Mouse (Mus musculus) intestine, embryonic 14.5 days (tissue): ENCODE data around the gene Trappc2. TPM values are rescaled to one million over a fixed set of nuclear protein-coding genes. Genes with fewer than 3 reads are reported as not detected.

ENCODE experiments used
- ATAC-seq: fragments of 200-750 bp; cut with Nextera tagmentation; replicated peaks from 2 replicates; pipeline ENCODE4 v1.8.0; 2017; ENCODE audit warnings: low read depth, moderate number of reproducible peaks, moderate TSS enrichment, moderate library complexity; ENCODE audit not compliant: low FRiP score, low TSS enrichment
- DNase-seq: peaks from one replicate; pipeline ENCODE4 v3.0.0-alpha.2; 2018; ENCODE audit warnings: low spot score
- H3K27ac ChIP-seq: fragments of 300-500 bp; sonication (generic); 2 replicates; pipeline ENCODE4 v1.5.1; 2014; ENCODE audit warnings: low read depth, mild to moderate bottlenecking, control low read depth
- H3K27me3 ChIP-seq: fragments of 300-500 bp; sonication (generic); replicated peaks from 2 replicates; pipeline ENCODE4 v1.6.1; 2014; ENCODE audit warnings: low read length, control low read depth; ENCODE audit not compliant: control insufficient read depth, insufficient read depth
- H3K36me3 ChIP-seq: fragments of 300-500 bp; sonication (generic); 2 replicates; pipeline ENCODE4 v1.6.1; 2014; ENCODE audit warnings: low read length, control low read depth; ENCODE audit not compliant: control insufficient read depth, insufficient read depth
- H3K4me1 ChIP-seq: fragments of 300-500 bp; sonication (generic); replicated peaks from 2 replicates; pipeline ENCODE4 v1.6.1; 2014; ENCODE audit warnings: low read length, control low read depth, mixed read lengths; ENCODE audit not compliant: control insufficient read depth, insufficient read depth
- H3K4me2 ChIP-seq: fragments of 300-500 bp; sonication (generic); 2 replicates; pipeline ENCODE4 v1.6.1; 2014; ENCODE audit warnings: low read length
- H3K4me3 ChIP-seq: fragments of 300-500 bp; sonication (generic); 2 replicates; pipeline ENCODE4 v1.5.1; 2014; ENCODE audit warnings: low read depth, low read length, control low read depth, mixed read lengths
- H3K9ac ChIP-seq: fragments of 300-500 bp; sonication (generic); 2 replicates; pipeline ENCODE4 v1.6.1; 2014; ENCODE audit warnings: mild to moderate bottlenecking, low read length
- H3K9me3 ChIP-seq: fragments of 300-500 bp; sonication (generic); 2 replicates; pipeline ENCODE4 v1.6.1; 2016; ENCODE audit warnings: low read length, control low read depth; ENCODE audit not compliant: control insufficient read depth
- WGBS: fragments of 180-500 bp; shearing (Covaris S2); extraction: QIAGEN DNeasy Blood & Tissue Kit; methylation state at CpG from one replicate; pipeline ENCODE4 v1.1.7; 2014; 5-methylcytosine and 5-hydroxymethylcytosine counted together
- polyA plus RNA-seq: library from polyadenylated mRNA; unstranded; fragments of >200 nt; fragmentation: Nextera tagmentation; extraction: Ambion mirVana; gene quantifications from 2 replicates; pipeline ENCODE4 v1.2.1, GENCODE M21; 2014

The Trappc2 gene
- polyA plus RNA-seq, 1 experiment from 2014 or later: 23.2 TPM

GRCm38 (mm10) chrX:166454331-166454730 lies 14.0 kb downstream of the Trappc2 start:
- Histone ChIP-seq H3K27ac (no peak overlapping the region), H3K4me1 (no peaks in the 10 kb centered on the region), H3K9ac (no peak overlapping the region), H3K4me2 (no peak overlapping the region), H3K4me3 (no peak overlapping the region), H3K9me3 (no peaks in the 10 kb centered on the region), H3K36me3 (peaks cover 3% of the 10 kb centered on the region; the same call in 1 of the 2 replicates), H3K27me3 (no peaks in the 10 kb centered on the region)
- ATAC-seq (no peak), DNase-seq (no peak)
- 78% methylated on average over 3 of the region's 3 CpGs for WGBS

DNA sequence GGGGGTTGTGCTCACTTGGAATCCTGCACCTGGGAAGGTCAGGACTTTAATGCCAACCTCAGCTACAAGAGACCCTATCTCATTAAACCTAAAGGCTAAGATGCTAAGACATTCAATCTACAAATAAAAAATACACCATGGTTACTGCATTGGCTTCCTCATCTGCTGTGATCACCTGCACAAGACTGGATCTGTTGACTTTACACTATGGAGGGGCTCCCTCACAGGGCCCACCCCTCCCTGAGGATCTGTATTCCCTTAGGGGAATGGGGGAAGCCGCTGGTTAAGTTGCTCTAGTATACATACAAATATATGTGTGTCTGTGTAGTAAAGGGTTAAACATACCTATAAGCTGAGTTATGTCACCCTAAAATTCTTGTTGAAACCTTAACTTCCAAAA lies 15.2 kb downstream of the Trappc2 start:
- H3K4me2 ChIP-seq: no peak overlapping the region
- 84% methylated on average over 1 of the region's 1 CpGs for WGBS
- no peaks in the 10 kb centered on the region for H3K4me1 ChIP-seq
- no peak overlapping the region for H3K27ac ChIP-seq
- H3K36me3 ChIP-seq: peaks cover 3% of the 10 kb centered on the region; the same call in 1 of the 2 replicates
- ATAC-seq: no peak
- H3K9ac ChIP-seq: no peak overlapping the region
- no peak for DNase-seq
- H3K4me3 ChIP-seq: no peak overlapping the region
- H3K27me3 ChIP-seq: no peaks in the 10 kb centered on the region
- no peaks in the 10 kb centered on the region for H3K9me3 ChIP-seq

GRCm38 (mm10) chrX:166468321-166468720 lies 27.9 kb downstream of the Trappc2 start:
- no peaks in the 10 kb centered on the region for H3K36me3 ChIP-seq
- H3K4me2 ChIP-seq: no peak overlapping the region
- no peak overlapping the region for H3K27ac ChIP-seq
- no peaks in the 10 kb centered on the region for H3K4me1 ChIP-seq
- H3K27me3 ChIP-seq: no peaks in the 10 kb centered on the region
- ATAC-seq (no peak), DNase-seq (no peak)
- no peak overlapping the region for H3K9ac ChIP-seq
- 92% methylated on average over 7 of the region's 7 CpGs for WGBS
- H3K9me3 ChIP-seq: no peaks in the 10 kb centered on the region
- no peak overlapping the region for H3K4me3 ChIP-seq

DNA sequence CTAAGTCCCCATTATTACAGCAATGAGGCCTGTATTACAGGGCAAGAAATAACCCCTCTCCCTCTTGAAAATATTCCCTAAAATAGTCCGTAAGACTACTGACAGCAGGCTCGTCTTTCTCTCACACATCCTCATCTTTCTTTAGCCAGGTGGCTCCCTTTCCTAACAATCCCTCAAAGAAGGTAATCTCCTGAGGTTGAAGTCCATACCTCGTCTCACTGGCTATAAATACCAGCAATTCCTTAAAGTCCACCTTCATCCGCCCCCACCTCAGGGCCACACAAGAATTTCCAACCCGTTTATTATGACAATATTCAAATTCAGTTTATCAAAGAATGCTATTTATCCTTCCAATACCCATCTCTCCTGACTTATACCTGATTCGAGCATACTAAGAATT lies 32.2 kb downstream of the Trappc2 start:
- Histone ChIP-seq H3K27ac (no peak overlapping the region), H3K4me1 (0 out of 2 replicates have a peak, but pooled peaks cover 2% of the 10 kb centered on the region), H3K36me3 (0 out of 2 replicates have a peak, but pooled peaks cover 9% of the 10 kb centered on the region), H3K27me3 (0 out of 2 replicates have a peak, but pooled peaks cover 6% of the 10 kb centered on the region), H3K4me2 (no peak overlapping the region), H3K9me3 (no peaks in the 10 kb centered on the region), H3K4me3 (no peak overlapping the region), H3K9ac (no peak overlapping the region)
- DNase-seq (no peak), ATAC-seq (no peak)
- 77% methylated on average over 6 of the region's 6 CpGs for WGBS

GRCm38 (mm10) chrX:166477393-166477792 lies 37.0 kb downstream of the Trappc2 start:
- H3K9ac ChIP-seq: no peak overlapping the region
- ATAC-seq (no peak), DNase-seq (no peak)
- H3K36me3 ChIP-seq: 0 out of 2 replicates have a peak, but pooled peaks cover 9% of the 10 kb centered on the region
- WGBS: 65% methylated on average over 6 of the region's 6 CpGs
- 0 out of 2 replicates have a peak overlapping the region, but pooled peaks have one; percentile 8 for H3K4me3 ChIP-seq
- H3K27ac ChIP-seq: no peak overlapping the region
- H3K4me1 ChIP-seq: 0 out of 2 replicates have a peak, but pooled peaks cover 3% of the 10 kb centered on the region
- H3K27me3 ChIP-seq: 0 out of 2 replicates have a peak, but pooled peaks cover 6% of the 10 kb centered on the region
- H3K9me3 ChIP-seq: no peaks in the 10 kb centered on the region
- H3K4me2 ChIP-seq: peak overlapping the region; percentile 59

- Histone ChIP-seq H3K27me3 (0 out of 2 replicates have a peak, but pooled peaks cover 4% of the 10 kb centered on the region), H3K9ac (peak overlapping the region; percentile 67), H3K27ac (peak overlapping the region; percentile 78; the same call in 1 of the 2 replicates), H3K9me3 (no peaks in the 10 kb centered on the region), H3K4me1 (0 out of 2 replicates have a peak, but pooled peaks cover 3% of the 10 kb centered on the region), H3K4me2 (peak overlapping the region; percentile 59), H3K36me3 (0 out of 2 replicates have a peak, but pooled peaks cover 9% of the 10 kb centered on the region), H3K4me3 (peak overlapping the region; percentile 57)
- 16% methylated on average over 28 of the region's 28 CpGs for WGBS
- no peak for DNase-seq
- no peak; the same call in 1 of the 2 replicates for ATAC-seq
Observed at GRCm38 (mm10) chrX:166478631-166479364, 38.4 kb downstream of the Trappc2 start.

- 0 out of 2 replicates have a peak, but pooled peaks cover 3% of the 10 kb centered on the region for H3K4me1 ChIP-seq
- 0 out of 2 replicates have a peak, but pooled peaks cover 3% of the 10 kb centered on the region for H3K27me3 ChIP-seq
- ATAC-seq (peak; percentile 99), DNase-seq (peak; percentile 92)
- H3K4me3 ChIP-seq: peak within 1 kb of the TSS; percentile 57
- peak within 1 kb of the TSS; percentile 78 for H3K27ac ChIP-seq
- H3K36me3 ChIP-seq: 0 out of 2 replicates have a peak, but pooled peaks cover 9% of the 10 kb centered on the region
- WGBS: 17% methylated on average over 37 of the region's 41 CpGs
- peak within 1 kb of the TSS; percentile 59 for H3K4me2 ChIP-seq
- H3K9ac ChIP-seq: peak within 1 kb of the TSS; percentile 67
- H3K9me3 ChIP-seq: no peaks in the 10 kb centered on the region
Observed at GRCm38 (mm10) chrX:166479365-166479983, 39.1 kb downstream of the Trappc2 start, which contains the start of gene Rab9. TSS of gene Rab9 (minus strand) at chrX:166479867.

GRCm38 (mm10) chrX:166495052-166495451 lies 54.7 kb downstream of the Trappc2 start:
- H3K27ac ChIP-seq: no peak overlapping the region

More at GRCm38 (mm10) chrX:166495052-166495451, 54.7 kb downstream of the Trappc2 start:
- no peak for ATAC-seq
- H3K27me3 ChIP-seq: no peaks in the 10 kb centered on the region
- H3K4me1 ChIP-seq: no peaks in the 10 kb centered on the region
- no peak overlapping the region for H3K9ac ChIP-seq
- no peaks in the 10 kb centered on the region for H3K36me3 ChIP-seq
- H3K4me2 ChIP-seq: no peak overlapping the region
- 100% methylated on average over 2 of the region's 2 CpGs for WGBS
- DNase-seq: no peak
- no peak overlapping the region for H3K4me3 ChIP-seq
- no peaks in the 10 kb centered on the region for H3K9me3 ChIP-seq
